Mouse (Mus musculus) T-cell, adult 2 months (primary cell): ENCODE results near the gene Ifitm10.
A peak's percentile ranks its signal among the peaks of the same experiment; 100 is the strongest.
"Not testable (repeated sequence)": the region's sequence is repeated elsewhere in the genome, so short reads cannot be mapped to it uniquely, and the experiment has no call there.

ENCODE experiments used
- DNase-seq: peaks from one replicate; pipeline ENCODE4 v3.0.0; 2022; ENCODE audit warnings: low spot score

Gene Ifitm10

DNA sequence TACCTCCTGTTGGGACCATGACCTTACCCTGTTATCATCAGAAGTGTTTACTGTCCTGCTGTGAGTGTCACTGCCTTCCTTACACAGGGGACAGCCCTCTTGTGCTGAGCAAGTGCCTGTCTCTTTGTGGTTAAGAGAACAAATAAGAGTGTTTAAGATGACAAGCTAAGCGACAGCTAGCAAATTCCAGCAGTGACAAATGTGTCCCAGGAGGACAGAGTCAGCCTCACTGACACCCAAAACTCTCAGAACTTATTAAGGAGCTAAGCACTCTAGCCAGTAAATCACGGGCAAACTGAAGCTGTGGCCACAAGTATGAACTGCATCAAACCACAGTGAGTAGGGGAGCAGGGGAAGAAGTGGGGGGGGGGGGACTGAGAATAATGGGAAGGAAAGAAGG, 52.6 kb downstream of the Ifitm10 start:
- DNase-seq: no peak

DNA sequence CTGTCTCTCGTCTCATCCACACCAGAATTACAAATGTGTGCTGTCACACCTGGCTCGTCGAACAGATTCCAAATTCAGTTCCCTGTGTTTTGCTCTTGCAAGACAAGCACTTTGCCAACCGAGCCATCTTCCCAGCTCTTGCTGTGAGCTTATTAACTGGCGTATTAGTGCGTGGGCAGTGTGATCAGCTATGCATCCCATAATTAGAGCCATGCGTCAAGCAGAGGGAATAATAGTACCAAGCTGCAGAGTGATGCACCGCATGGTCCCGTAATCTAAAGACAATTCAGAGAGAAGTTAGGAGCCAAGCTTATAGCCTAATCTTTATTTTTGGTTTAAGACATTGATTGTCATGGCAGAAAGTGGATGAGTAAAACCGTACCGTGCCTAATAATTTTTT, 54.4 kb downstream of the Ifitm10 start:
- no peak for DNase-seq

DNA sequence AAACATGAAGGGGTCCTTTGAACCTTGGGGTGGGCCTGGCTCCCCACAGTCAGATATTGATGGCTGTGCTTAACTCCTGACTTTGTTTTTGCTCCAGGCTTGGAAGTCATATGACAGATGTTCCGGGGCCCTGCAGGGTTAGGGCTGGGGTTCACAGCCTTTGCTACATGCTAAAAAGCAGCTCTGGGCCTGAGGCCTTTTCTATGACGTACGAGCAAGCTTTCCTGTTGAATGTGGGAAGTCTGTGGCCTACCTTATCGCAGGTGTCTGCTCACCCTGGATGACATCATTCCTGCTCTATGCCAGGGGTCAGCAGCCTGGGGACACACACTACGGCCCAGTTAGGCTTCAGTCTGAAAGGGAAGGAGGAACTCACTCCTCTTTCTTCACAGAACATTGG, 56.3 kb downstream of the Ifitm10 start:
- no peak for DNase-seq

DNA sequence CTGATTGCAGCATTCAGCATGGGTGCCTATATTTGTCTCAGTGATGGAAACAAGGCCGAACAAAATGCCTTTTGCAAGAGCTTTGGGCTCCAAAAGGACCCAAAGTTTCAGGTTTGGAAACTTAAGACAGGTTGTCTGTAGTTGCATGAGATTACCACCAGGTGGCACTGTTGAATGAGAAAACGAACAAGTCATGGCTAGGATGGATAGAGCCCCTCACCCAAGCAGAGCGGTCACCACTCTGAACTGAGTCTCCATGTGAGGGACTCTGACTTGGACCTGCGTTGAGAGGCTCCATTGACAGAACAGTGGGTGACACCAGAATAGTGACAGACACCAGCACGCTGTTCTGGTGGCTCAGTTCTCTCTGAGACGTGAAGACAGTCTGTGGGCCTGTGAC, 57.0 kb downstream of the Ifitm10 start:
- peak; percentile 22 for DNase-seq

DNA sequence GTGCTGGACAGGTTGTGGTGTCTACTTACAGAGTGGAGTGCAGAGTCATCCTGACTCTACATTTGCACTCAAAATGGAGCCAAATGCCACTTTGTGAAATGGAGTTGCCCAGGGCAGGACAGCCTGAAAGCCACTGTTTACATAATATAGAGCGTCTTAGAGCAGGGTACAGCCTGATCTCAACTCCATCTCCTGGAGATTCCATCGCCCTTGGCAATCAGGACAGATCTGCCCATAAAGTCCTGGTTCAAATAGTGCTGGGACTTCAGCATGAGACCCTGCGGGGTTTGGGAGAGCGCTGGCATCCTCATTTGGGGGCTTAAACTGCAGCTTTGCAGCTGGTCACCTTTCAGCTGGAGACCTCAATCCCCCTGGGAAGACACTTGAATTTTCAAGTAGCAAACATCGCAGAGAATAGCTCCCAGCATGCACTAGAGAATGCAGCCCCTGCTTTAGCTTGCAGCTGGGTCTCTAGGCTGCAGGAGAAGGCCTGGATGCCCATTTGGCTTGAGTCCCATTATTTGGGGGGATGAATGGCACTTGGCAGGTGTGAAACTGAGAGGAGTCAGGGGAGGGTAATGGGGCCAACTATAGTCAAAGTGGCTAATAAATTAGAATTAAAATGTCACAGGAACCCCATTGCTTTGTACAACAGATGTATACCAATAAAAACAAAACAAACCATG, 58.8 kb downstream of the Ifitm10 start:
- no peak for DNase-seq

DNA sequence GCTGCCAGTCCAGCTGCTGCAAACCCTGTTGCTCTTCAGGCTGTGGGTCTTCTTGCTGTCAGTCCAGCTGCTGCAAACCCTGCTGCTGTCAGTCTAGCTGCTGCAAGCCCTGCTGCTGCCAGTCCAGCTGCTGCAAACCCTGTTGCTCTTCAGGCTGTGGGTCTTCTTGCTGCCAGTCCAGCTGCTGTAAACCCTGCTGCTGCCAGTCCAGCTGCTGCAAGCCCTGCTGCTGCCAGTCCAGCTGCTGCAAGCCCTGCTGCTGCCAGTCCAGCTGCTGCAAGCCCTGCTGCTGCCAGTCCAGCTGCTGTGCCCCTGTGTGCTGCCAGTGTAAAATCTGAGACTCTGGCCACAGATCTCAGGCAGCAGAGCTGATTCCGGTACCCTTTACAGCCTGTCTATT, 69.6 kb downstream of the Ifitm10 start:
- not testable (repeated sequence) for DNase-seq

DNA sequence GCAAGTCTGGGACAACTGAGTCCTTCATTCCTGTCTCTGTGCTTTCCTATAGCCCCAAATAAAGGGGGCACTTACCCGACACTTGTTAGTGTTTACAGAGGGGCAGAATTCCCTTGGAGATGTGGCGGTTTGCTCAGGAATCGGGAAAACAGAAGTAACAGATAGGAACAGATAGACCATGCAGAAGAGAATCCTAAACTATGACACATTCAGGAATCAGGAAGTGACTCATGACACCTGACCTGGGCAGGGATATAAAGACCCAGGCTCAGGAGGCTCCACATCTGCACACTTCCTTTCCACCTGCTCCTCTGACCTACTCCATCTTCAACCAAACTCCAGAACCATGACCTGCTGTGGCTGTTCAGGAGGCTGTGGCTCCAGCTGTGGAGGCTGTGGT, 70.3 kb downstream of the Ifitm10 start, which contains the start of gene Krtap5-4:
Gene Krtap5-4, plus strand, starts transcription at position 301 of the 400 bp plus-strand sequence.
- DNase-seq: no peak

DNA sequence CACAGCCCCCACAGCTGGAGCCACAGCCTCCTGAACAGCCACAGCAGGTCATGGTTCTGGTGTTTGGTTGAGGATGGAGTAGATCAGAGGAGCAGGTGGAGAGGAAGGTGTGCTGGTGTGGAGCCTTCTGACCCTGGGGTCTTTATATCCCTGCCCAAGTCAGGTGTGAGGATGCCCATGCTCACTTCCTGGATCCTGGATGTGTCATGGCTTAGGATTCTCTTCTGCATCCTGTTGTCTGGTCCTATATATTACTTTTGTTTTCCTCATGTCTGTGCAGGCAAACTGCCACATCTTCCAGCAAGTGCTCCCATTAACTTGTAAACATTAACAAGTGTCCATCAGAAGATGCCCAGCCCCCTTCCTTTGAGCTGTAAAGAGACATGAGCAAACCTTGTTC, 76.5 kb downstream of the Ifitm10 start, which contains the start of gene Krtap5-1:
Gene Krtap5-1, minus strand, starts transcription at position 101 of the 400 bp plus-strand sequence.
- not testable (repeated sequence) for DNase-seq

DNA sequence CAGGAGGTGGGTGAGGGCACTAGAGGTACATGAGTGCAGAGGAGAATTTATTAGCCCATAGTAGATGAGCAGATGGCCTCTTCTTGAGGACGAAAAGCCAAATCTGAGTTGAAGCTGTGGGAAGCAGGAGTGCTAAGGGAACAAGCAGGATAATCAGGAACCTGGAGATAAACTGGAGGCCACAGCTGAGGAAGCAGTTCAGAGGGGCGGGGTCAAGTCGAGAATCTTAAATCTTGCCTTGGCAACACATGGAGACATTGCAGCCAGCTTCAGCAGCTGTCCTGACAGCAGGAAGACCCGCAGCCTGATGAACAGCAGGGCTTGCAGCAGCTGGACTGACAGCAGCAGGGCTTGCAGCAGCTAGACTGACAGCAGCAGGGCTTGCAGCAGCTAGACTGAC, 77.4 kb downstream of the Ifitm10 start:
- not testable (repeated sequence) for DNase-seq

DNA sequence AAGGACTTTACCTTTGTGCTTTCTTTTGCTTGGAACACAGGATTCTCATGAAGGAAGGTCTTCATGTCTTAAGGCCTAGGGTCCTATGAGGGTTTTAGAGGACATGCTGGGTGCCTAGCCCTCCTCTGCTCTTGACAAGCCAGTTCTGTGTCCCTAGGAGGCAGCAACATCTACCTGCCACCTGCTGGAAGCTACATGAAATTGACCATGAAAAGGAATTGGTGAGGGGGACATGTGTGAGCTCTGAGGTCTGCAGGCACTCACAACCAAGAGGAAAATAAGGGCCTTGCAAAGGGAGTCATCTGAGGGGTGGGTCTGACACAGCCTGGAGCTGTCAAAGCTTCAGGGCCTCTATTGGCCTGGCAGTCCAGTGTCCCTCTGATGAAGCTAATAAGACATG, 78.1 kb downstream of the Ifitm10 start:
- DNase-seq: no peak

DNA sequence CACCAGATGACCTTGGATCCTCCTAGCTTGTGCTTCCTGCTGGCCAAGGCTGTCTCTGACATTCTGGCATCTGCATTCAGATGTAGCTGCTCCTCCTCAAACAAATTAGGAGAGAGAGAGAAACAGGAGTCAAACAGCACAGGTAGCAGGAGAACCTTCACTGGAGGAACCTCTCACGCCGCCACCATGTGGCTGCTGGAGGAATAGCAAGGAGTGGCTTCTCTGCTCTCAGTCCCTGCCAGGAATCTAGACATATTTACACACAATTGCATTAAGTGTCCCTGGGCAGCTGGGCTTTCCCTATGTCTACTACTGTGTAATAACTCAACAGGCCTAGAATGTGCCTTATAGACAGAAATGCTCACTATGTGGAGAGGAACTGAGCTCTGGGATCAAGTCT, 79.7 kb downstream of the Ifitm10 start:
- DNase-seq: not testable (repeated sequence)

DNA sequence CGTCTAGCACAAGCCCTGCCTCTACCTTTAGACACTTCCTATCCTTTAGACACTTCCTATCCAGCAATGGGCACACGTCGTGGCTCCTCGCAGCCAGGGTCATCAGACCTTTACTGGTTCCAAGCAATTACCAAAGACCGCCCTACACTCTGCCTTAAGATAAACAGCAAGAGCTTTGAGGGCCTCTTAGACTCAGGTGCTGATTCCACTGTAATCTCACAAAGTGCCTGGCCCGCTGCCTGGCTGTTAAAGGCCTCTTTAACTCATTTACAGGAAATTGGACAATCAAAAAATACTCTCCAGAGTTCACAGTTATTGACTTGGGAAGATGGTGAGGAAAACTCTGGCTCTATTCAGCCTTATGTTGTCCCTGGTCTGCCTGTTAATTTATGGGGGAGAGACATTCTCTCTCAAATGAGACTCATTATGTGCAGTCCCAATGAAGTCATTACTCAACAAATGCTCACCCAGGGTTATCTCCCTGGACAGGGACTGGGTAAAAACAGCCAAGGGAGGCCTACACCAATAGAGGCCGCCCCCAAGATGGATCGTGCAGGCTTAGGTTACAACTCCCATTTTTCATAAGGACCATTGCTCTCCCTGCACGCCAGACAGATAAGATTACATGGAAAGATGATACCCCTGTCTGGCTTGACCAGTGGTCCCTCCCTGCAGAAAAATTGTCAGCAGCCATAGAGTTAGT, 87.5 kb downstream of the Ifitm10 start:
- DNase-seq: not testable (repeated sequence)

DNA sequence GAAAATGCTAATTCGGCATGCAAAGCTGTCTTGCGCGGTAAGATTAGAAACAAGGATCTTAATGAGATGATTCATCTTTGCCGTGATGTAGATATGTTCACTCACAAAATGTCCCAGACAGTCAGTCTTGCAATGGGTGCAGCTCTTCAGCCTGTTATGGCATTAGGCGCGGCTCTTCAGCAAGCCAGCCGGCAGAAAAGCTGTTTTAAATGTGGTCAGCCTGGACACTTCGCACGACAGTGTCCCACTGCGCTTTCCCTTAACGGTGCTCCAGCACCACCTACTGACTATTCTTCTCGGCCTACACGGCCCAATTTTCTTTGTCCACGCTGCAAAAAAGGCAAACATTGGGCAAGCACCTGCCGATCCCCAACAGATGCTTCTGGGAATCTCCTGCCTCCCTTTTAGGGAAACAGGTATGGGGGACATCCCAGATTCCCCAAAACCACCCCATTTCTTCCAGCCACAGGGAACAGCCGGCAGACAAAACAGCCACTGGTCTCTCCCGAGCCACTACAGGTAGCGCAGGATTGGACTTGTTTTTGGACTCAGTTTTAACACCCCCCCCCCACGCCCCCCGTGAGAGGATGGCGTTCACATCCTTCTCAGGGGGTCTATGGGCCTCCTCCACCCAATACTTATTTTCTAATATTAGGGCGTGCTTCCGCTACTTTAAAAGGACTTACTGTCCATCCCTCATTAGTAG, 88.3 kb downstream of the Ifitm10 start:
- no peak for DNase-seq

DNA sequence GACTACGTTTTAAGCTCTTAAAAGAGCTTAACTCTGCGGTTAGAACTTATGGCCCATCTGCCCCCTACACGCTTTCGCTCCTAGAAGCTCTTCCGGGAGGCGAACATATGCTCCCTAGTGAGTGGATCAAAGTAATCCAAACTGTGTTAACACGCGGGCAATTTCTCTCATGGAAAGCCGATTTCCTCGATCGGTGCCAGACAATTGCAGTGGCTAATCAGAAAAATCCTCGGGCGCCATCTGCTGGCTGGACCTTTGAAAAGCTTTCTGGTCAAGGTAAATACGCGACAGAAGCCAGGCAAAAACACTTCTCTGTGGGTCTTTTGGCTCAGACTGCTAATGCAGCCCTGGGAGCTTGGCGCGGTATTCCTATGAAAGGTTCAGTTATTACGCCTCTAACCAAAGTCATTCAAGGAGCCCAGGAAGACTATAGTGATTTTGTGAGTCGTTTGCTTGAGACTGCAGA, 88.9 kb downstream of the Ifitm10 start:
- DNase-seq: peak; percentile 81

DNA sequence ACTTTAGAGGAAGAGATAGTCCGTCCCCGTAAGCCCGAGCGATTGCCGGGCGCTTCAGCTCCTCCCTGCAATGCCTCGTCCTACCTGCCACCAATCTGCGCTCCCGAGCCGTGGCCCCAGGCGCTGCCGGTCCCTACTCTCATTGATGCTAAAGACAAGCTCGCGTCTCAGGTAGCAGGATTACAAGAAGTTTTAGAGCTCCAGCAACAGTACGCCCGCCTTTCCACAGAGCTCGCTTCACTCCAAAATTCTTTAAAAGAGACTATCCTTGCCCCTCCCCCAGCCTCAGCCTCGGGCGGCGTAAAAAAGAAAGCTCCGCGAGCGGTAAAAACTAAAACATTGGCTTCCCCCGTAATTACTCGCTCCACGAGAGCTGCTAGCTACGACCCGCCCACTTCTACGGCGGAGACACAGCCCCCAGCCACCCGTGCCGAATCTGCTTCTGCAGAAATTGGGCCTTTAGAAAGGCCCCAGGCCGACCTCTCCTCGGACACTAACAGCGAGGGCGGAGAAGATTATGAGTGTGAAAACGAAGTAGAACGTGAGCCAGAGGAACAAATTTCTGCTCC, 89.4 kb downstream of the Ifitm10 start:
- peak; percentile 70 for DNase-seq

DNA sequence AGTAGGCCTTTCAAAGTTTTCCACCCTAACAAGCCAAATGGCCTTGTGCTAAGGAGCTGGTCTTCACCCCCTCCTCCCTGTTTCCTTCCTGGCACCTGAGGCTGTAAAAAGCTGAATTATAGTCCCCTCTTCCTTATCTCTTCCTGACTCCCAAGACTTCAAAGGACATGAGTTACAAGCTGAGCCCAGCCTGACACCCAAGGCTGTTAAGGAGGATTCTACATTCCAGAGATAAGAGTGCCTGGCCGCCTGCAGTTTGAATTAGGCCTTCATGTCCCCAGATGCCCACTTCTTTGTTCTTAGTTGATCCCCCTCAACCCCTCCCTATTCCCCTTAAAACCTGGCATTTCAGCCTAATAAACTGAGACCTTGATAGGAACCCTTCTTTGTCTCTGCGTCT, 90.7 kb downstream of the Ifitm10 start:
- not testable (repeated sequence) for DNase-seq

DNA sequence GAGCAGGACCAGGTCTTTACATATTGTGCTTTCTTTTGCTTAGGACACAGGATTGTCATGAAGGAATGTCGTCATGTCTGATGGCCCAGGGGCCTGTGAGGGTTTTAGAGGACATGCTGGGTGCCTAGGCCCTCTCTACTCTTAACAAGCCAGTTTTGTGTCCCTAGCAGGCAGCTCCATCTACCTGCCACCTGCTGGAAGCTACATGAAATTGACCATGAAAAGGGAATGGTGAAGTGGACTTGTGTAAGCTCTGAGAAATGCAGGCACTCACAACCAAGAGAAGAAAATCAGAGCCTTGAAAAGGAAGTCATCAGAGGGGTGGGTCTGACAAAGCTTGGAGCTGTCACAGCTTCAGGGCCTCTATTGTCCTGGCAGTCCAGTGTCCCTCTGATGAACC, 94.3 kb downstream of the Ifitm10 start:
- not testable (repeated sequence) for DNase-seq

DNA sequence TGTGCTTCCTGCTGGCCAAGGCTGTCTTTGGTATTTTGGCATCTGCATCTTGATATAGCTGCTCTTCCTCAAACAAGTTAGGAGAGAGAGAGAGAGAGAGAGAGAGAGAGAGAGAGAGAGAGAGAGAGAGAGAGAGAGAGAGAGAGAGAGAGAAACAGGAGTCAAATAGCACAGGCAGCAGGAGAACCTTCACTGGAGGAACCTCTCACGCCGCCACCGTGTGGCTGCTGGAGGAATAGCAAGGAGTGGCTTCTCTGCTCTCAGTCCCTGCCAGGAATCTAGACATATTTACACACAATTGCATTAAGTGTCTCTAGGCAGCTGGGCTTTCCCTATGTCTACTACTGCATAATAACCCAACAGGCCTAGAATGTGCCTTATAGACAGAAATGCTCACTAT, 95.4 kb downstream of the Ifitm10 start:
- DNase-seq: peak; percentile 47
